Mouse (Mus musculus) myocyte (in vitro differentiated cells): ENCODE measurements around the gene Gm20671. TPM values are rescaled to one million over a fixed set of nuclear protein-coding genes. Genes with fewer than 3 reads are reported as not detected.
"Not testable (repeated sequence)": the region's sequence is repeated elsewhere in the genome, so short reads cannot be mapped to it uniquely, and the experiment has no call there.

Source experiments
- H3K27me3 ChIP-seq: one replicate; pipeline ENCODE4 v1.6.1; 2011; ENCODE audit not compliant: control insufficient read depth, insufficient read depth, insufficient read length
- H3K36me3 ChIP-seq: one replicate; pipeline ENCODE4 v1.6.1; 2011; ENCODE audit not compliant: control insufficient read depth, insufficient read depth
- H3K4me2 ChIP-seq: one replicate; pipeline ENCODE4 v1.6.1; 2011; ENCODE audit warnings: low read depth, control low read depth
- H3K4me3 ChIP-seq: one replicate; pipeline ENCODE4 v1.5.1; 2011; ENCODE audit warnings: mild to moderate bottlenecking, control low read depth, moderate library complexity
- H3K79me2 ChIP-seq: one replicate; pipeline ENCODE4 v1.6.1; 2011; ENCODE audit not compliant: control insufficient read depth, insufficient read depth
- H3ac ChIP-seq: one replicate; pipeline ENCODE4 v1.6.1; 2011; ENCODE audit not compliant: control insufficient read depth, insufficient read length
- CEBPB ChIP-seq: IDR thresholded peaks from 2 replicates; pipeline ENCODE4 v1.6.1; 2011; ENCODE audit warnings: mild to moderate bottlenecking, moderate library complexity; ENCODE audit not compliant: poor library complexity, insufficient read depth, severe bottlenecking
- E2F4 ChIP-seq: IDR thresholded peaks from one replicate; pipeline ENCODE4 v1.6.1; 2011; ENCODE audit warnings: mild to moderate bottlenecking, control low read depth, moderate library complexity; ENCODE audit not compliant: insufficient read depth
- MAX ChIP-seq: IDR thresholded peaks from one replicate; pipeline ENCODE4 v1.6.1; 2011; ENCODE audit warnings: low read depth, mild to moderate bottlenecking, control low read depth
- MYOD1 ChIP-seq, 3 experiments: IDR thresholded peaks; one replicate each; pipeline ENCODE4 v1.6.1; 2011; ENCODE audit warnings: control low read depth in 2 of 3, low read depth in 2 of 3, mild to moderate bottlenecking in 2 of 3, moderate library complexity in 1 of 3; ENCODE audit not compliant: insufficient read length in 2 of 3, control insufficient read depth in 1 of 3
- MYOG ChIP-seq, 3 experiments: IDR thresholded peaks; one replicate each; pipeline ENCODE4 v1.6.1; 2011; ENCODE audit warnings: control low read depth in 2 of 3, low read depth in 2 of 3, mild to moderate bottlenecking in 2 of 3; ENCODE audit not compliant: insufficient read length in 2 of 3, control insufficient read depth in 1 of 3, insufficient read depth in 1 of 3
- POLR2A ChIP-seq: IDR thresholded peaks from one replicate; pipeline ENCODE4 v1.6.1; 2011; ENCODE audit warnings: low read depth, mild to moderate bottlenecking, control low read depth, moderate library complexity; ENCODE audit not compliant: insufficient read length
- POLR2AphosphoS2 ChIP-seq: IDR thresholded peaks from one replicate; pipeline ENCODE4 v1.6.1; 2011; ENCODE audit warnings: low read depth, control low read depth; ENCODE audit not compliant: insufficient read length
- REST ChIP-seq: IDR thresholded peaks from one replicate; pipeline ENCODE4 v1.6.1; 2011; ENCODE audit warnings: mild to moderate bottlenecking, control low read depth, moderate library complexity; ENCODE audit not compliant: insufficient read depth, insufficient read length
- SRF ChIP-seq: IDR thresholded peaks from one replicate; pipeline ENCODE4 v1.6.1; 2011; ENCODE audit warnings: low read depth; ENCODE audit not compliant: control insufficient read depth, insufficient read length
- TCF12 ChIP-seq: IDR thresholded peaks from one replicate; pipeline ENCODE4 v1.6.1; 2011; ENCODE audit warnings: mild to moderate bottlenecking, control low read depth; ENCODE audit not compliant: poor library complexity, insufficient read depth, severe bottlenecking
- TCF3 ChIP-seq: IDR thresholded peaks from one replicate; pipeline ENCODE4 v1.6.1; 2011; ENCODE audit warnings: low read depth, control low read depth; ENCODE audit not compliant: insufficient read length
- USF1 ChIP-seq: IDR thresholded peaks from one replicate; pipeline ENCODE4 v1.6.1; 2011; ENCODE audit warnings: low read depth, mild to moderate bottlenecking, control low read depth, moderate library complexity
- polyA plus RNA-seq: library from polyadenylated mRNA; unstranded; fragments of >200 nt; fragmentation: generic; extraction: Trizol; gene quantifications from one replicate; pipeline ENCODE4 v1.2.1, GENCODE M21; 2012; ENCODE audit warnings: missing spikeins

The Gm20671 gene
- polyA plus RNA-seq, 1 experiment, result not detected

- no peaks in the 10 kb centered on the region for H3K27me3 ChIP-seq
Measured at GRCm38 (mm10) chr5:32767636-32768373, 59.1 kb downstream of the Gm20671 start.

DNA sequence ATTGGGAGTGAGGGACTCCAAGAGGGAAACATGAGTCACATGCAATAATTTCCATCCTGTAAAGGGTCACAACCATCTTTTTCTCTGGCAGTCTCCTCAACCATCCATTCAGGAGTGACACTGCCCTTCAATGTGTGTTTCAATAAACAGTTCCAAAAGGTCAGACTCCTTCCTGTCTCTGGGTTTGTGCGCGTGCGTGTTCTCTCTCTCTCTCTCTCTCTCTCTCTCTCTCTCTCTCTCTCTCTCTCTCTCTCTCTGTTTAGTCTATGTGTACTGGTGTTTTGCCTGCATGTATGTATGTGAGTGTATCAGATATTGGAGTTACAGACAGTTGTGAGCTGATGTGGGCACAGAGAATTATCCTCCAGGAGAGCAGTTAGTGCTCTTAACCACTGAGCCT lies 59.9 kb downstream of the Gm20671 start:
- Histone ChIP-seq H3K79me2 (no peaks in the 10 kb centered on the region), H3ac (no peak overlapping the region), H3K4me2 (no peak overlapping the region), H3K4me3 (no peak overlapping the region), H3K36me3 (peaks cover 10% of the 10 kb centered on the region), H3K27me3 (no peaks in the 10 kb centered on the region)
- TF ChIP-seq SRF (no peak), TCF3 (no peak), MAX (no peak), POLR2AphosphoS2 (no peak), E2F4 (no peak), MYOD1 (IDR thresholded peaks at IDR 0.05; ENCODE audit: control insufficient read depth in 1 of 3, insufficient read length in 2 of 3, low read depth in 2 of 3) (no peak), MYOG (IDR thresholded peaks at IDR 0.05; ENCODE audit: control insufficient read depth in 1 of 3, insufficient read depth in 1 of 3, insufficient read length in 2 of 3, low read depth in 2 of 3) (no peak), CEBPB (no peak), TCF12 (no peak), POLR2A (no peak), REST (no peak), USF1 (no peak)

More at GRCm38 (mm10) chr5:32767636-32768373, 59.1 kb downstream of the Gm20671 start:
- H3K36me3 ChIP-seq, result peaks cover 10% of the 10 kb centered on the region
- H3K4me3 ChIP-seq, result no peak overlapping the region
- H3ac ChIP-seq, result no peak overlapping the region
- TF ChIP-seq REST (no peak), POLR2A (no peak), MYOG (IDR thresholded peaks at IDR 0.05; ENCODE audit: control insufficient read depth in 1 of 3, insufficient read depth in 1 of 3, insufficient read length in 2 of 3, low read depth in 2 of 3) (no peak), E2F4 (no peak), USF1 (no peak), MYOD1 (IDR thresholded peaks at IDR 0.05; ENCODE audit: control insufficient read depth in 1 of 3, insufficient read length in 2 of 3, low read depth in 2 of 3) (no peak), POLR2AphosphoS2 (no peak)
- no peak overlapping the region for H3K4me2 ChIP-seq
- H3K79me2 ChIP-seq, result no peaks in the 10 kb centered on the region

GRCm38 (mm10) chr5:32761566-32762140 lies 65.3 kb downstream of the Gm20671 start:
- H3K27me3 ChIP-seq, result no peaks in the 10 kb centered on the region
- TF ChIP-seq POLR2A (no peak), TCF12 (no peak), SRF (no peak), CEBPB (no peak), E2F4 (no peak), USF1 (no peak), REST (no peak), MAX (no peak), POLR2AphosphoS2 (no peak), TCF3 (no peak), MYOG (IDR thresholded peaks at IDR 0.05; ENCODE audit: control insufficient read depth in 1 of 3, insufficient read depth in 1 of 3, insufficient read length in 2 of 3, low read depth in 2 of 3) (no peak), MYOD1 (IDR thresholded peaks at IDR 0.05; ENCODE audit: control insufficient read depth in 1 of 3, insufficient read length in 2 of 3, low read depth in 2 of 3) (no peak)
- H3ac ChIP-seq, result no peak overlapping the region

GRCm38 (mm10) chr5:32760787-32761186 lies 66.1 kb downstream of the Gm20671 start:
- Histone ChIP-seq H3K4me3 (no peak overlapping the region), H3K79me2 (no peaks in the 10 kb centered on the region), H3K4me2 (no peak overlapping the region), H3K36me3 (peaks cover 4% of the 10 kb centered on the region), H3ac (no peak overlapping the region), H3K27me3 (no peaks in the 10 kb centered on the region)
- no peak for TF ChIP-seq MYOD1 (IDR thresholded peaks at IDR 0.05; ENCODE audit: control insufficient read depth in 1 of 3, insufficient read length in 2 of 3, low read depth in 2 of 3)
- TF ChIP-seq TCF3, result no peak
- no peak for TF ChIP-seq POLR2AphosphoS2
- no peak for TF ChIP-seq POLR2A
- TF ChIP-seq SRF, result no peak
- TF ChIP-seq CEBPB, result no peak
- TF ChIP-seq E2F4, result no peak
- no peak for TF ChIP-seq MYOG (IDR thresholded peaks at IDR 0.05; ENCODE audit: control insufficient read depth in 1 of 3, insufficient read depth in 1 of 3, insufficient read length in 2 of 3, low read depth in 2 of 3)
- TF ChIP-seq USF1, result no peak
- no peak for TF ChIP-seq REST
- TF ChIP-seq MAX, result no peak
- no peak for TF ChIP-seq TCF12

More at GRCm38 (mm10) chr5:32761566-32762140, 65.3 kb downstream of the Gm20671 start:
- Histone ChIP-seq H3K4me2 (no peak overlapping the region), H3K4me3 (no peak overlapping the region), H3K79me2 (no peaks in the 10 kb centered on the region), H3K36me3 (peaks cover 4% of the 10 kb centered on the region)

- not testable (repeated sequence) for H3K79me2 ChIP-seq, H3K36me3 ChIP-seq, H3K27me3 ChIP-seq, H3K4me3 ChIP-seq, H3ac ChIP-seq, H3K4me2 ChIP-seq
Measured at GRCm38 (mm10) chr5:32760352-32760751, 66.6 kb downstream of the Gm20671 start.
